Mouse (Mus musculus) urinary bladder, adult 2 months (tissue): Measurements from ENCODE around the gene Stx17. TPM values are rescaled to one million over a fixed set of nuclear protein-coding genes. Genes with fewer than 3 reads are reported as not detected.

Experiments used
- DNase-seq: peaks from one replicate; pipeline ENCODE4 v3.0.0; 2022; ENCODE audit warnings: low spot score
- polyA plus RNA-seq: library from polyadenylated mRNA; depleted of rRNA; stranded (reverse); fragments of >200 nt; gene quantifications from 2 replicates; pipeline ENCODE4 v1.2.3, GENCODE M21; 2012; rRNA removed

Gene Stx17
- 22.4 and 24.8 TPM in 2 replicates for polyA plus RNA-seq

DNA sequence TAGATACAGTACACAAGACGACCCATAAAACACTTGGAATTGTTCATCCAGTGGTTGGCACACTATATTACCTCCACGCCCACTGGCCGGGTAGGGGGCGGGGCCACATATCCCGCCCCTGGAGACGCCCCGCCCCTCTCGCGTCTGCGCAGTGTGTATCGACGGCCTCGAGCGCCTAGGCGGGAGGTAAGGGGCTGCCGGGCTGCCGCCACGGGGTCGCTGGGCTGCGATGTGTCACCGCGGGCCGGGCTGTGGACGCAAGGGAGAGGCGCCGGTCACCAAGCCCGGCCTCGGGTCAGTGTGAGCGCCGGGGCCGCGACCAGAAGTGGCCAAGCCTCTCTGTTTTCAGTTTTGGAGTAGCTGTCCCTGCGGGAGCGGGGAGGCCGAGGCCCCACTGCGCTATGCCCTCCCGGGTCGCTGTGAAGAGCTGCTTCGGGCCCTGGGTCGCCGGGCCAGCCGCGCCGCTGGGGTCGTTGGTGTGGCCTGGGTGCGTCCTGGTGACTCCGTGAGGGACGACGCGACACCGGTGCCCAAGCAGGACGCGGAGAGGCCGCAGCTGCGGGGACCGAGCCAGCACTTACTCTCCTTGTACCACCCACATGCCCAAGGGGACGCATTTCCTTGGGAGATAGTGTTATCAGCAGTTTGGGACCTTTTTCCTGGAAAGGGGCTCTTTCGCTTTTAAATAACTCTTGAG lies at the start of gene Stx17:
TSS of gene Stx17 (plus strand) at position 143 of the 697 bp plus-strand sequence.
- peak; percentile 83 for DNase-seq

DNA sequence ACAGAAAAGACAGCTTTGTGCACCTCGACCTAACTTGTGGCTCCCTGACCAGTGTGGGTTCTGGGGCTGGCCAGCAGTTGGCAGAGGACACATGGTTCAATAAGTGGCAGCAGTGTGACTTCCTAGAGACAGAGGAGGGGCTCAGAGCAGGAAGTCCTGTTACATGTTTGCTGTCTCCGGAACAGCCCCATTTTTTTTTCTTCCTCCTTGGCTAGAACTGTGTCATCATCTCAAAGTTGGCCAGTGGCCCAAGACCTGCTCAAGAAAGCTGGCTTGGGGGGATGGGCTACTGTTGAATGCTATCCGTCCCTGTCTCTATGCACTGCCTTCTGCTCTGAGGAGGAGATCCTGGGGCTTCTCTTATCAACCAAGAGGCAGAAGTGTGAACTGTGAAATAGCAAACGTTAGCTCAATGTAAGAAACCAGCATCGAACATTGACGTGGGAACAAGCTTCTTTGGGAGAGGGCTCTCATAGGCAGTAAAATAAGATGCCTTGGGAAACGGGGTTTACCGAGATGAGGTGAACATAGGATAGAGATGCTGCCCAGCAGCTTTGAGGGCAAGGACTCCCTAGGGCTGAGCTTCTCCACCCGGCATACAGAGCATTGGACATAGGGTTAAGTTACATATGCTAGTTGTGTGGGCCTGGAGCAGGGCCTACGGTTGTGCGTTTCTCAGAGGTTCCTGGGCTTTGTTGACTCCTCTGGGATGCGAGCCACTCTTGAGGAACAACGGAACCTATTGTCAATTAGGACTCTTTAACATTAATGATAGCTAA lies 47.8 kb upstream of the Stx17 start:
- DNase-seq: no peak

DNA sequence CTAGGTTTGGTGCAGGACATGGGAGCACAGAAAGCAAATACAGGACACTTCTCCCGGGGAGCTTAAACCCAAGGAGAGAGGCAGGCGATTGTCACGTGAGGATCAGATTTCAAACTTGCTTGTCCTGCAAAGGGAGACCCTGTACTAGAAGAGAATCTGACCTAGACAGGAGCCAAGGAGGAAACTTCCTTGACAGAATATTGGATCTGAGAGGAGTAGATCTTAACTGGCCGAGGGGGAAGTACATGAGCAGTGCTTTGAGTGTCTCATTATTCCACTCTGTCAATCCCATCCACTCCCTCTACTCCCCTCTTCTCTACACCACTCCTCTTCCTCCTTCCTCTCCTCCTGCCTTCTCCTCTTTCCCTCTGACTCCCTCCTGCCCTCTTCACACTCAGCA lies 46.5 kb upstream of the Stx17 start:
- no peak for DNase-seq

DNA sequence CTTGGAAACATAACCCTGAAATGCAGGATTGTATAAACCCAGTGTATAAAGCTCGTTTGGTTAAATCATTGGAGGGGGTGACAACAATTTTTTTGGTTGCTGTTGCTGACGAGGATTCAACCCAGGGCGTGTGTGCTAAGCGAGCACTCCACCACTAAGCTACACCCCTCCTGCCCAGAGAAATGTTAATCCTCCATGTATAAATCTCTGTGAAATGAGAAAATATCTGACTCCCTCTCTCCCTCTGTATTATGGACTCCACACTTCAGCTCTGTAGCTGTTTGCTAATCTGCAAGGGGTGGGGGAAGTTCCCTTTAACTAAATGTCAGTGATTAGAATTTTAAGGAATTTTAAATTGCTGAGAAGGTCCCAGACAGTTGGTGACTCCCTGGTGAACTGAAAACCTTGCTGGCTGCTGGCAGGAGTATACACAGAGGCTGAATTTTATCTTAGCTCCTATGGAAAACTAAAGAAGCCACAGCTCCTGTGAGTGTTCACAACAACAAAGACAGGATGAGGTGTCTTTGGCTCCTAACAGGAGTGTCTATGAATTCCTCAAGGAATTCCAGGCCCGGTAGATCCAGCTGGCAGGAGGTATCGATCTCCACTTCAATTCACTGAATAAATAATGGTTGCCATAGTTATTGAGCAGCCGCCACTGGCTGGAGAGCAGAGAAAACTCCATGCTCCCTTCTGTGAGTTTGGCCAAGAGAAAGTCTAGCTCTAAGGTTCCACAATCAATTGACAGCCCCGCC lies 45.3 kb upstream of the Stx17 start:
- DNase-seq: no peak

DNA sequence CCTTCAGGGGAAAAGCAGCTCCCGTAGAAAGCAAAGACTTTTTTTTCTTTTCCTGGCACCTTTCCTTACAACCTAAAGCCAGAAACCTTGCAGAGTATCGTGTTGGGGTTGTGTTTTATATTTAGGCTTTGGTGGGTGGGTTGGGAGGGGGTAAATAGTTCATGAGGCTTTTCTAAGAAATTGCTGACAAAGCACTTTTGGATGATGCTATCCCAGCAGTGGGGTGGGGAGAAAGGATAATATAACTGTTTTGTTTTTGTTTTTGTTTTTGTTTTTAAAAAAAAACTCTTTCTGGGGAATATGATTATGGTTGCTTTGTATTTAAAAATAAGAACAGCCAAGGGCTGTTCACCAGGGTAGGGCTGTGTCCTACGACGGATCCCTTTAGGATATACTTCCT lies 41.3 kb upstream of the Stx17 start:
- DNase-seq: no peak

DNA sequence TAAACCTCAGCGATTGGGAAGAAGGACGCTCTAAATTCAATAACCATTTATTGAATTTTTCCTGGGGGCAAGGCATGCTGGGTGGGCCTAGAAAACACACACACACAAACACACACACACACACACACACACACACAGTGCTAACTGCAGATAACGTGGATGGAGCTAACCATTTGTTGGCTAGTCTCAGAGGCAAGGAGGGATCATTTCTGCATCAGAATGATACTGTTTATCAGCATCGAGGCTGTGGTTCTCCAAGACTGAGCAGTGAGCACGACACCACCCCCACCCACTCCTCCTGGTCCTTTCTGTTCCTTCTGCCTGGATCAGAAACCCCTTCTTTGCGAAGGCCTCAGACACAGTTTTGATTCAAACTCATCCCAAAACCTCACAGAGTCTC lies 38.1 kb upstream of the Stx17 start:
- no peak for DNase-seq

DNA sequence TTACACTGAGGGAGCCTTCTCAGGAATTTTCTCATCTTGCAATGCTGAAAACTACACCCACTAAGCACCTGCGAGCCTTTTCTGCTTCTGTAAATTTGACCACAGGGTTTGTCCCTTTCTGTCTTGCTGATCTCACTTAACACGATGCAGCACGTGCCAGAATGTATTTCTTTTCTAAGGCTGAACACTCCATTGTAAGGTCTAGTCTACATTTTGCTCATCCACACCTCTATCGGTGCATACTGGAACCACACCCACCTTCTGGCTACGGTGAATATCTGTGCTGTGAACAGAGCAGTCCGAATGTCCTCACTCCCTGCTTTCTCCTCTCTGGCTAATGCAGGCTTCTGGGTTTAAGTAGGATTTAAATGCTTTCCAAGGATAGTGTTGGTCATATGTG lies 37.2 kb upstream of the Stx17 start:
- DNase-seq: no peak

DNA sequence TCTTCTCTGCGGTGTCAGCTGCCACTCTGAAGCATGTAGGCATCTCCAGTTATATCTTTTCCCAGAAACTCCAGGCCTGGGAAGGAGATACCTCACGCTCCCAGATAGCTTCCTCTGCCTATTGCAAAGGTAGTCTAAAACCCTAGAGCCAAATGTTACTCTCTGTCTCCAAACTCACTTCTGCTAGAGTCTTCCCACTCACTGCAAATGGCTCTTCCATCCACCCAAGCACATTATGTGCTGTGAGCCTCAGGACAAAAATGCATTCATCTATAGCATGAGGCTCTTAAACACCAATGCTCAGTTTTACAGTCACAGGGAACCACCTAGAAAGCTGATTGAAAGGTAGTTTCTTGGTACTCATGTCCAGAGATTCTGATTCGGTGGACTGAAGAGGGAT lies 31.5 kb upstream of the Stx17 start:
- DNase-seq: no peak

DNA sequence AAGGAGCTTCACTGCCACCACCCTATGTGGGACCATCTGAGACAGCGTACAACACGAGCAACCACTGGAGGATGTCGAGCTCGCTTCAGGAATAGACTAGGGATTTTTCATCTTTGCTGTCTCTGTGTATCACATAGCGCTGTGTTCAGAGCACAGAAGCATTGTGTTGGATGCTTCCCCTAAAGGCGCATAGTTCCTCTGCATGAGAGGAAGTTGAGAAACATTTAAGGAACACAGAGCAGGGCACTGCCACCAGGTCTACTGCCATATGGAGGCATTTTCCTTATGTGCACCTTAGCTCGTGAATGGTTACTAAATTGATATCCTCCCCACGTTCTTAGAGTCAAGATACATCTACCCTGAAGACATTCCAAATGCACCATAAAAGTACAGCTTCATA lies 24.5 kb upstream of the Stx17 start:
- no peak for DNase-seq

DNA sequence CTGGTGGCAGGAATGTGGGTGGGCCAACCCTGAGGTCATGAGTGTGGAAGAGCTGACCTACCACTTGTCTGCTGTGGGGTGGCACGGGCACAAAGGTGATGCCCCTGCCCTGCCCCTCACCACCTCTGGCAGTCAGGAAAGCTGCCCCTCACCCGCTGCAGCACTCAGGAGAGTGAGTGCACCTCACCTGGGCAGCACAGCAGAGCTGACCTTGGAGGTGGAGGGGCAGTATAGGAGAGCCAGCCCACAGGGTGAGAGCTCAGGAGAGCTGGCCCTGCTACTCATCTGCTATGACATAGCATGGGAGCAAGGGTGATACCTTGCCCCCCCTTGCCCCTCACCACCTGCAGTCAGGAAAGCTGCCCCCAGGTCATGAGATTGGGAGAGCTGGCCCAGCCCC lies 22.7 kb upstream of the Stx17 start:
- DNase-seq: no peak

DNA sequence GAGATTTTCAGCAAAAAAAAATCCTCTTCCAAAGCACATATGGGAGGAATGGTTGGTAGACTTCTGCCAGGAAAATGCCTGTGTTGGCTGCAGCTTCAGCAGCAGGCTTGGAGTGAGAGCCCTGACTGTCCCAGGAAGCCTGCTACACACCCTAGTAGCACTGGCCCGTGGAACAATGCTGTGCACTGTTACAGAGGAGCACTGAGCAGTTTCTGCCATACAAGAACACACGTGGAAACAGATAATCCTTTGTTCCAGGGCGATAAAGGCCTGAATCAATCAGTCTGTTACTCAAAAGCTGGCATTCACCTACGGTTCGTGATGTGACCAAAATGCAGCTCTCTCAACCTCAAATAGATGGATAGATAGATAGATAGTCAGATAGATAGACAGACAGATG lies 19.3 kb upstream of the Stx17 start:
- no peak for DNase-seq

DNA sequence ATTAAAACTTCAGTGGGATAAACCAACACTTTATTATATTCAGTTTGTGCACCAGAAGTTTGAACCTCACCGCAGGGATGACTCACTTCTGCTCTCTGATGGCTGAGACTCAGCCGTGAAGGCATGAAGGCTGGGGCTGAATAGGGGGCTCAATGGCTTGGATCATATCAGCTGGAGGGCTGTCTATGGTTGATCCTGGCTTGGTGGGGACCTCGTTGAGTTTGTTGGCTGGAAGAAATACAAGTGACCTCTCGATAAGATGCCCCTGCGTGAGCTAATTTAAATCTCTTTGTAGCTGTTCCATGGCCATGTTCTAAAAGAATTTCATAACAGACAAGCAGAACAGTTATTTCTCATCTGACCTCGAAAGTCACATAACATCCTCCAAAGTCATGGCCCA lies 17.6 kb upstream of the Stx17 start:
- DNase-seq: no peak

DNA sequence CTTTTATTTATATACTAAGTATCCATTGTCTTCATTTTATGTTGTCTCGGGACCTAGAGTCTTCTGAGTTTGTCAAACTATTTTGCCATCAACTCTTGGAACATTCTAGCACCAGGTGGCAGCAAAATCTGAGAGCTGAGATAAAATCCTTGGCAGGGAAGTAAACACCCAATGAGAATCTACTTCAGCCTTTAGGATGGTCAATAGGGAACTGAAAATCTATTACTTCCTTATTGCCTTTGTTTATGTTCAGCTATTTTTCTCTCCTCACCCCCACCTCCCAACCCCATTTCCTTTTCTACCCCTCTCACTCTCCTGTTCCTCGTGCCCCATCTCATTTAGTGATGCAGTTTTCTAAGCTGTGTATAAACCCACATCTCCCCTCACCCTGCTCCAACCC lies 16.1 kb upstream of the Stx17 start:
- DNase-seq: no peak

DNA sequence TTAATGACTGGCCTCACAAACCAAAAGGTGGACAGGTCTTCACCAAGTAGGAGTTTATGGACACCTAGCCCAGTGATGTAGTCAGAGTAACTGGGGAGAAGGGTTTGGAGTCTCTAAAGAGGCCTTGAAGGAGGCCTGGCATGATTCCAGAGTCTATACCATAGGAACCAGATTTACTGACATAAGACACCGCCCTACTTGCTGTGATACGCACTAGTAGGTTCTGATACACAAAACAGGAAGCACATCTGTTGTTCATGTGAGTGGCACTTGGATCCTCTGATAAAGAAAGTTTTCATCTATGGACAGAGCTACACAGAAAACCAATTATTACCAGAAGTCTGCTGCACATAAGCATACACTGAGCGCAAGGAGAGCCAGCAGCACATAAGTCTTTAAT lies 14.4 kb upstream of the Stx17 start:
- no peak for DNase-seq

DNA sequence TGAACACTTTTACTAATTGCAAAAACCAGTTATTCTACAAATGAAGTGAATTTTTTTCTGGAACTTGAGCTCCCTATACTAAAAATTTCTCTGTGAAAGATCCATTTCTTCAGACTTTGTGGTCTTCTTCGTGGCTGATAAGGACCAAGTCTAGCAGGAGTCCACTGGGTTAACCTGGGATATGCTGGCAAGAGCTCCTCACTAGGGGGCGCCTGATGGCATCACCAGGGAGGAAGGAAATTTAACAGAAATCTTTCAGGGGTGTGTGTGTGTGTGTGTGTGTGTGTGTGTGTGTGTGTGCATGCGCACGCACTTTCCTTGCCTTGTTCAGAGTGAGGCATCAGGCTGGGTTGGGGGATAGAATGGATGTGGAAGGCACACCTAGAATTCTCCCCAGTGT lies 8.5 kb upstream of the Stx17 start:
- no peak for DNase-seq

DNA sequence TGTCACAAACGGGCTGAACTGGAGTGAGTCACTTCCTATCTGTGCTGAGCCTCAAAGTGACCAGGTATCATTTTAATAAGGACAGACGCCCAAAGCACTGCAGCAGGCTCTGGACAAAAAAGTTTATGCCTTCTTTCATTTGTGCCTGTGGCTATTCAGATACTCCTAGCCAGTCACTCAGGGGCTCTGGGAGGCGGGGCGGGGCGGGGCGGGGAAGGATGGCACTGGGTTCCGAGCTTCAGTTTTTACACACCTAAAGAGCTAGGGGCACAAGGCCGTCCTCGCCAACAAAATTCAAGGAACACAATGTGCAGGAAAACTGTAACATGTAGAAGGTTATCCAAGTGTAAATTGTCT lies 321 bp upstream of the Stx17 start:
- no peak for DNase-seq

DNA sequence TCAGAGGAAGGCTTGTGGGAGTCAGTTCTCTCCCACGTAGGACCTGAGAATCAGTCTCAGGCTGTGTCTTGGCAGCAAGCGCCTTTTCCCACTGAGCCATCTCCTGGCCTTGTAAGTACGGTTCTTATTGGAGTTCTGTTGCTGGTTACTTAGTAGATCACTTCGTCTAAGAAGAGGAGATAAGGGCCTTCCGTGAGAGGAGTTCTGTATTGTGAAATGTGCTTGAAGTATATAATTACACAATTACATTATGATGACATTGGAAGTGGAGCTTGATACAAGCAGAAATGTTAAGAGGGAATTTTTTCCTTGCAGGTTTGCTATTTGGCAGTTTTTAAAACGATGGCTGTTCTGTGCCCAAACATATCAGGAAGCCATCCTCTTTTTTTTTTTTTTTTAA lies 5.6 kb downstream of the Stx17 start:
- no peak for DNase-seq

DNA sequence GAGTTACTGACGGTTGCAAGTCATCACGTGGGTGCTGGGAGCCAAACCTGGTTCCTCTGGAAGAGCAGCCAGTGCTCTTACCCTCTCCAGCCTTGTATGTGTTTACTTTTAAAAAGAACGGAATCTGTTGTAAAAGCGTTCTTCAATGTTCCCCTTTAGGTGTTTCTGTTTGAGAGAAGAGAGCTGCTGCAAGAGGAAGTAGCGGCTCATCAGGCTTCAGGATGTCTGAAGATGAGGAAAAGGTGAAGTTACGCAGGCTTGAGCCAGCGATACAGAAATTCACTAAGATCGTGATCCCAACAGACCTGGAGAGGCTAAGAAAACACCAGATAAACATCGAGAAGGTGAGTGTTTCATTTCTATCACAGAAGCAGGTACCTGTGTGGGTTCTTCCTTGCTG lies 6.9 kb downstream of the Stx17 start:
- DNase-seq: no peak

DNA sequence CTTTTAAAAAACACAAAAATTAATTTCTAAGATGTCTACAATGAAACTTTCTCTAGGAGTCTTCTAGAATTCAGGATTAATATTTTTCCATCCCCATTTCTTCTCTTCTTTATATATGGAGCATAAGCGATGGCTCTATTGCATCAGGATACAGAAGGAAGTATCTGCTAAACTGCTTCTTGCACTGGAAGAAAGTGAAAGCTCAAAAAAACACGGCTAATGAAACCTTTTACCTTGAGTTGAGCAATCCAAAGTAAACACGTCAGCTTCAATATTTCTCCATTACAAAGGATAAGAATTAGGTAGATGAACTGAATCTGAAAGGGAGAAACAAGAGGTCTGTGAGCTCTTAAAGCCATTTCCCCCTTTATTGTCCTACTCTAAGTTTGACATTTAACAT lies 8.0 kb downstream of the Stx17 start:
- no peak for DNase-seq

DNA sequence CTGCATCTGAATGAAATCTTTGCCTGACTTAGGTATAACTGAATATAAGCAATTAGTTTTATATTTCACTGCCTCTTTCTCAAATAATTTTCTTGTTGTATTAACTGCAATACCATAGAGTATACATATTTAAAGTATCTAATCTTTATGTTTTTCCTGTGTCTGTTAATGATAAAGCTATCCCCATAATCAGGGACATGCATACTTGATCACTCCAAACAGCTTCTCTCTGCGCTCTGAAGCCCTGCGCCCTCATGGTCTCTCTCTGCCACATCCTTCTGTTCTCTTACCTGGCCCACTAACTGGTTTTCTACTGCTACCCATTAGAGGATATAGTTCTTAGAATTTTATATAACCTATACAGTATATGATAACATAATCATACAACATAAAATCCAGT lies 24.8 kb downstream of the Stx17 start:
- DNase-seq: no peak

DNA sequence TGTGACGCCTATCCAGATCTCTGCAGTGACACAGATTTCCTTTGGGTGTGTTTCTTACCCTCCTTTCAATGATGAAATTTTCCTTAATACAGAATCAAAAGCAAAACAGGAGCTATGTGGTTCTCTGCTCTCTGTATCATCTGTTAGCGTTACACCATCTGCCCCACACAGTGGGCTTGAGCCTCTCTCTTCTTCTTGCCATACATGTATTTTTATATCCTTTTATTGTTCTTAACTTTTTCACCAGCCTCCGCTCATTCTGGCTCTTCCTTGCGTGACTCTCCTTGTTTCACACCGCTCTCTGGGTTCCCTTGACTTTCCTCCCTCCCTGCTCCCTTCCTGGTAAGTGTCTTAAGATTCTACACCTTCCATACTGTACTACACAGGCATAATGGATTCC lies 28.5 kb downstream of the Stx17 start:
- no peak for DNase-seq

DNA sequence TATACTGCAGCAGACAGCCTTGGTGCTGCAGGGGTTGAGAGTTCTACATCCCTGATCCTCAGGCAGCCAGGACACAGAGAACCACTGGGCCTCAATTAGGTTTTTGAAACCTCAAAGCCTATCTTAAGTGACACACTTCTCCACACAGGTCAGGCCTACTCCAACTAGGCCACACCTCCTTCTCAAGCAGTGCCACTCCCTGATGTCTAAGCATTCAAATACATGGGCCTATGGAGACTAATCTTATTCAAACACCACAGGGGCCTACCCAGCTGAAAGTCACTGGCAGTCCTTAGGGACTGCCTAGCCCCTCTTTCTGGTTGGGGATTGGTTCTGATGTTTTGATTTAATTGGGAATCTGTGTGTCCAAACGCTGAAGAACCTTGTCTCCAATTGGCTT lies 31.1 kb downstream of the Stx17 start:
- DNase-seq: no peak

DNA sequence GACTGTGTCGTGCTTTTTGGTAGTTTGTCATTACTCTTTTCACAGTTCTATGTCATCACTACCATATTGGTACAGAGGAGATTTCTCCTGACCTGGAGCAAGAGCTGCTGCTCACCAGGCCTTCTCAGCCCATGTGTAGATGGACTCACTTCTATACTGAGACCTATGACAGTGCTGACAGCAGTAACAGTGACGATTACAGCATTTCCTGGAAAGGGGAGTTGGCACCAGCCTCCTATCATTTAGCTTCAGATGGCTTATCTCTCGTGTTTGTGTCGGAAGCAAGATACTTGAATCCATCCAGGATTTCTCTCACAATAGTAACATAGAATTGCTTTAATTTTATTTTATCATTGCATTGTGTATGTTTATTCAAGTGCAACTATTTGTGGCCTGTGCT lies 35.7 kb downstream of the Stx17 start:
- no peak for DNase-seq
